Mouse (Mus musculus) olfactory bulb, adult 2 months (tissue): ENCODE measurements around the gene Alas2. TPM values are rescaled to one million over a fixed set of nuclear protein-coding genes. Genes with fewer than 3 reads are reported as not detected.

Source experiments
- H3K27ac ChIP-seq: fragments of 200-500 bp; 2 replicates; pipeline ENCODE4 v1.5.1; 2012; ENCODE audit warnings: low read depth, low read length; ENCODE audit not compliant: insufficient read depth
- H3K4me1 ChIP-seq: fragments of 200-500 bp; 2 replicates; pipeline ENCODE4 v1.6.1; 2012; ENCODE audit warnings: low read length; ENCODE audit not compliant: control insufficient read depth, insufficient read depth
- H3K4me3 ChIP-seq: fragments of 200-500 bp; 2 replicates; pipeline ENCODE4 v1.5.1; 2012; ENCODE audit warnings: mild to moderate bottlenecking, low read depth, low read length, moderate library complexity; ENCODE audit not compliant: insufficient read depth
- CTCF ChIP-seq: fragments of 200-500 bp; IDR thresholded peaks from 2 replicates; pipeline ENCODE4 v1.5.1; 2012; ENCODE audit warnings: low read depth, mild to moderate bottlenecking, low read length, moderate library complexity; ENCODE audit not compliant: insufficient read depth
- POLR2A ChIP-seq: fragments of 200-500 bp; IDR thresholded peaks from 2 replicates; pipeline ENCODE4 v1.6.1; 2012; ENCODE audit warnings: mild to moderate bottlenecking, low read depth, low read length, moderate library complexity; ENCODE audit not compliant: insufficient read depth
- WGBS: fragments of 180-500 bp; shearing (Covaris S2); methylation state at CpG from one replicate; pipeline ENCODE4 v1.1.7; 2018; 5-methylcytosine and 5-hydroxymethylcytosine counted together
- polyA plus RNA-seq: library from polyadenylated mRNA; stranded (reverse); fragments of >200 nt; gene quantifications from 2 replicates; pipeline ENCODE4 v1.2.4, GENCODE M21; 2012; ENCODE audit warnings: low replicate concordance; ENCODE audit not compliant: missing spikeins, insufficient read depth, insufficient read length

Gene Alas2
- polyA plus RNA-seq, 1 experiment: not detected

DNA sequence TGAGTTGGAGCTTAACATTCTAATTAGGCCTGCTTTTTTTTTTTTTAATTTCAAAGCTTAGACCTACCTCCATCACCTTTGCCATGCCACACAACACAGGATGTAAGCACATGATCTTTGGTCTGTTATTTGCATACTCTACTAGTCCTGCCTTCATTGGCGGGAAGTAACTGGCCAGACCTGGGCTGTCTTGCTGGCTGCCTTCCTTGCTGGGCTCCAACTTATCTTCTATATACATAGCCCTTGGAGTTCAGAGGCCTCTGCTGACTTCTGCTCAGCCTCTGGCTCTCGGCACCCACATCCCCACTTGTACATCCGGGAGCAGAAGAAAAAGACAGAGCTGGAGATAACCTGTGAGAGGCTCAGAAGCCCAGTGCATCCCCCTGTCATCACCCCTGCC lies 47.0 kb downstream of the Alas2 start:
- H3K4me3 ChIP-seq: no peak overlapping the region
- 90% methylated on average over 3 of the region's 3 CpGs for WGBS
- TF ChIP-seq CTCF: no peak
- TF ChIP-seq POLR2A: no peak
- H3K4me1 ChIP-seq: no peaks in the 10 kb centered on the region
- H3K27ac ChIP-seq: no peak overlapping the region

DNA sequence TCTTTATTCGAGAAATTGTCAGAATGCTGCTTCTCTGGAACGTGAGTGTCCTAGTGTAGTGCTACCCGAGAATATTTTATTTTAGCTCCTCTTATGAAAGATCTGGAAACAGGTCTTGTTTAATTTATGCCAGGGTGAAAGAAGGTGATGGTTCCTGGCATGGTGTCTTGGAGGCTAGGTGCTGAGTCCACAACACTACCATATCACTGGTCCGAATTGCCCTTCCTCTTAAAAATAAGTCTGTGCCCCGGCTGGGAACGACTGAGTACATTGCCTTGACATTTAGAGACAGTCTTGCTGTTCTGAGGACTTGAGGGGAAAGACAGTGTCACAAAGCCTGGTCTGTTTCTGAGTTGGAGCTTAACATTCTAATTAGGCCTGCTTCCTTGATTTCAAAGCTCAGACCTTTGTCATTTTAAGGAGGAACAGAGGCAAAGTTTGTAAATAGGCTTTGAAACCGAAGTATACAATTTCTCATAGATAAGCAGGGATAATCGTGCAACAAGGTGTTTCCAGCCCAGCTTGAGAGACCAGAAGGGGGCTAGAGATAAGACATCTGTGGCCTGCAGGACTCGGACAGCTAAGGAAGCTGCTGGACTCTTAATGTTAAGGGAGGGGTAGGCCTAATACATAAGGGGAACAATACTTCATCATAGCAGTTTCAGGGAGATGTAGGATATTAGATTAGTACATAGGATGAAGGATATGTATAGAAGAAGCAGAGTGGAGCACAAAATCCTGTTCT lies 48.0 kb downstream of the Alas2 start:
- 64% methylated on average over 9 of the region's 9 CpGs for WGBS
- TF ChIP-seq CTCF: no peak
- TF ChIP-seq POLR2A: no peak

DNA sequence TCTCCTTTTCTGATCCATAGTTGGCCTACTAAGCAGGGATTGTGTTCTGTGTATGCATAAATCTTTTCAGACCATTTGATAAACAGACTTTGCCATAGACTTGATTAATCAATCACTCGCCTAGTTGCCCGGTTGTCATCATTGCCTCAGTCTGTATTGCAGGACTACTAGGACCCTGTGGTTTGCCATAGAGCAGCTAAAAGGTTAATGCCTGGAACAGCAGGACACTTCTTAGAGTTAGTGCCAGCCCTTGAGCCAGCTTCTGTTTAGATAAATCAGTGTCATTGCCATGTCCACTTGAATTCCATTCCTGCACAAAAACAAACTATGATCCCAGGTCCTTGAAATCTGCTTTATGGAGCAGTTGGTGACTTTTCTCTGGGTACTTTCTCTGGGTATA lies 51.7 kb downstream of the Alas2 start:
- WGBS: 66% methylated on average over 2 of the region's 2 CpGs
- Histone ChIP-seq H3K27ac (no peak overlapping the region), H3K4me3 (no peak overlapping the region), H3K4me1 (no peaks in the 10 kb centered on the region)
- TF ChIP-seq CTCF (no peak), POLR2A (no peak)

More for the DNA sequence above, 48.0 kb downstream of the Alas2 start:
- H3K27ac ChIP-seq: no peak overlapping the region
- no peaks in the 10 kb centered on the region for H3K4me1 ChIP-seq
- no peak overlapping the region for H3K4me3 ChIP-seq

Other genes with a start within 250 kb of the Alas2 start
- not detected in 2 replicates for gene Tmem29, start 88.2 kb upstream of the Alas2 start, polyA plus RNA-seq
- not detected in 2 replicates for gene Pfkfb1, start 40.9 kb downstream of the Alas2 start, polyA plus RNA-seq
- not detected in 2 replicates for gene Apex2, start 42.5 kb downstream of the Alas2 start, polyA plus RNA-seq
- gene Tro, start 110.2 kb downstream of the Alas2 start, polyA plus RNA-seq: 178 TPM in 1 of 2 replicates, not detected in the other